Mouse (Mus musculus): ENCODE results near the gene Trp53i13.

DNA sequence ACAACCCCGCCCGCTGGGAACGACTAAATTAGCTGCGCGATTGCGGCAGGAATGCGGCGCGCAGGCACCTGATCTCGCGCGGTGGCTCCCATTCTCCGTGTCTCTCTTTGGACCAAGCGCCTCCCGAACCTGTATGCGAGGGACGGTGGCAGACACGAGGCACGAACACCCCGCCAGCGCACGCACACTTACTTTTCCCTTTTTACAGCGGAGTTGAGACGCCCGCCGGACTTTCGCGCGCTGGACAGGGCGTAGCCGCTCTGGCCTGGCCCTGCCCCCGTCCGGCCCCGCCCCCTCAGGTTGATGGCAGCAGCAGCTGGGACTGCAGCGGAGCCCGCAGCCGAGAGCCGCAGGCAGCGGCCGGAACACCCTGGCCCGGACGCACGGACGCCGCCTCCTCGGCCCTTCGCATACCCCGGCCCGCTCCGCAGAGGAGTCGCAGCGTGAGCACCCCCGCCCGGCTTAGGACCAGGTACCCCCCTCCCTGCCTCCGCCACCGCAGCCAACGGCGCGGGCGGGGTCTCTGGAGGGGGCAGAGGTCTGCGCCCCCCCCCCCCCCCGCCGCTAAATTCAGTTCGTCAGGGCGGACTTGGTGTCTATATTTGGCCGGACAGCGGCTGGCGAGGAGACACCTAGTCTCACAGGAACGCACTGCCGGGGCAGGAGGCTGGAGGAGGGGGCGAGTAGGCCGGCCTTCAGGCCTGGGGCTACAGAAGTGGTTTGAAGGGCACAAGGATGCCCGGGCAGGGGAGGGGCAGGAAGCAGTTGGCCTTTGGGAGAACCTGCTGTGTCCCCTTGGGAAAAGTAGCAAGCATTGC is 53.3 kb downstream of the Trp53i13 start, which contains the start of gene Coro6:
- no peak for TF ChIP-seq POLR2A (IDR thresholded peaks at IDR 0.05; ENCODE audit: extremely low read depth, insufficient read depth, low read length)
- no peak for TF ChIP-seq CTCF (IDR thresholded peaks at IDR 0.05; ENCODE audit: low read depth, low read length)
